Mouse (Mus musculus): ENCODE data around the gene Zfp747.

Gene Zfp747

DNA sequence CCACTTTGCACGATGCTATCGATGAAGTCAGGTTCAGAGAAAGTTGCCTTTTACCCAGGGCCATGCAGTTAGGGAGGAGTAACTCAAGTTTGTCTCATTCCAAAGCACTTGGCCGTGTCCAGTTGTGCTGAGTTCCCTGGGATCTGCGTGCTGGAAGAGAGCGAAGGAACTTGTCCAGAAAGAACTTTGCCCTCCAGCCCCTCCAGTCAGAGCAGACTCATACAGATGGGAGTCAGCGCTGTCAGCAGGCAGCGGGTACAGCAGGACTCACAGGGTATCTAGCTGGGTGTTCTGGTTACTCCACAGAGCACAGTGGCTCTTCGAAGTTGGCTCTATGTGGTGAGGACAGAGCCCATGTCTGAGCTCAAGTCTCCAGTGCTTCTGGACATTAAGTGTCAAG, 50.3 kb downstream of the Zfp747 start:
- no peak for DNase-seq

GRCm38 (mm10) chr7:127324944-127325343, 50.9 kb downstream of the Zfp747 start:
- no peak for DNase-seq
